Mouse (Mus musculus) lung, postnatal 4 days (tissue): ENCODE measurements around the gene Myocd.

Experiments used
- DNase-seq, 2 experiments: peaks; one replicate each; pipeline ENCODE4 v3.0.0; 2021

Myocd gene

GRCm38 (mm10) chr11:65211701-65212100 lies 58.1 kb downstream of the Myocd start:
- peak; percentile 8 to 49 for DNase-seq

GRCm38 (mm10) chr11:65209441-65209840 lies 60.3 kb downstream of the Myocd start:
- DNase-seq, result peak in 1 of 2 experiments; percentile 8

- DNase-seq, result no peak
These were observed 64.5 kb downstream of the Myocd start for GRCm38 (mm10) chr11:65205306-65205705.

- no peak for DNase-seq
These were observed 65.1 kb downstream of the Myocd start for GRCm38 (mm10) chr11:65204651-65205050.

- no peak for DNase-seq
These were observed 66.8 kb downstream of the Myocd start for GRCm38 (mm10) chr11:65203020-65203419.

GRCm38 (mm10) chr11:65202236-65202635 lies 67.6 kb downstream of the Myocd start:
- peak; percentile 21 to 44 for DNase-seq

- DNase-seq, result no peak
These were observed 71.8 kb downstream of the Myocd start for GRCm38 (mm10) chr11:65198026-65198425.

GRCm38 (mm10) chr11:65197280-65197679 lies 72.5 kb downstream of the Myocd start:
- DNase-seq, result peak in 1 of 2 experiments; percentile 79

- DNase-seq, result peak in 1 of 2 experiments; percentile 57
These were observed 82.8 kb downstream of the Myocd start for GRCm38 (mm10) chr11:65186974-65187373.

- DNase-seq, result no peak
These were observed 84.7 kb downstream of the Myocd start for GRCm38 (mm10) chr11:65185114-65185513.

GRCm38 (mm10) chr11:65170121-65170750 lies 99.6 kb downstream of the Myocd start:
- peak in 1 of 2 experiments; percentile 7 for DNase-seq

GRCm38 (mm10) chr11:65162767-65163120 lies 107.0 kb downstream of the Myocd start, which contains the start of gene Arhgap44:
TSS of gene Arhgap44 (minus strand) at chr11:65162961.
- DNase-seq, result peak; percentile 73 to 75

GRCm38 (mm10) chr11:65161881-65162766 lies 107.7 kb downstream of the Myocd start:
- DNase-seq, result peak in 1 of 2 experiments; percentile 9

- DNase-seq, result peak; percentile 34 to 64
These were observed 108.6 kb downstream of the Myocd start for GRCm38 (mm10) chr11:65160991-65161880.

- DNase-seq, result no peak
These were observed 110.0 kb downstream of the Myocd start, which contains the start of gene 1700086D15Rik for GRCm38 (mm10) chr11:65159791-65160190. TSS of gene 1700086D15Rik (minus strand) at chr11:65159891.

- DNase-seq, result no peak
These were observed 111.2 kb downstream of the Myocd start for GRCm38 (mm10) chr11:65158658-65158990.

GRCm38 (mm10) chr11:65157966-65158657 lies 111.7 kb downstream of the Myocd start:
- DNase-seq, result no peak

- DNase-seq, result no peak
These were observed 116.8 kb downstream of the Myocd start for GRCm38 (mm10) chr11:65153006-65153405.

GRCm38 (mm10) chr11:65148441-65148840 lies 121.3 kb downstream of the Myocd start:
- DNase-seq, result no peak

GRCm38 (mm10) chr11:65142838-65143417 lies 126.9 kb downstream of the Myocd start:
- DNase-seq, result no peak

GRCm38 (mm10) chr11:65139030-65139429 lies 130.8 kb downstream of the Myocd start:
- no peak for DNase-seq

GRCm38 (mm10) chr11:65137145-65137652 lies 132.6 kb downstream of the Myocd start:
- DNase-seq, result no peak
